Mouse (Mus musculus) G1E (cell line): ENCODE results near the gene Disc1. TPM values are rescaled to one million over a fixed set of nuclear protein-coding genes. Genes with fewer than 3 reads are reported as not detected.

ENCODE experiments used
- ATAC-seq: 2 replicates; pipeline ENCODE4 v1.8.0; 2016; ENCODE audit warnings: mild to moderate bottlenecking; ENCODE audit not compliant: insufficient number of reproducible peaks, poor library complexity, low FRiP score, severe bottlenecking; ENCODE audit errors: extremely low read depth
- DNase-seq: peaks from one replicate; pipeline ENCODE4 v3.0.0; 2012; ENCODE audit warnings: low spot score
- H3K27me3 ChIP-seq: 2 replicates; pipeline ENCODE4 v1.6.1; 2012; ENCODE audit warnings: mild to moderate bottlenecking, low read length, inconsistent platforms; ENCODE audit not compliant: insufficient read depth
- H3K36me3 ChIP-seq: replicated peaks from 2 replicates; pipeline ENCODE3; 2012; ENCODE audit warnings: mild to moderate bottlenecking, inconsistent platforms
- H3K4me1 ChIP-seq: 2 replicates; pipeline ENCODE4 v1.6.1; 2012; ENCODE audit warnings: low read depth, low read length, inconsistent platforms, mixed read lengths; ENCODE audit not compliant: insufficient read depth
- H3K4me3 ChIP-seq: 2 replicates; pipeline ENCODE4 v1.5.1; 2012; ENCODE audit warnings: low read depth, mild to moderate bottlenecking, inconsistent platforms, low read length, moderate library complexity, mixed read lengths
- H3K9me3 ChIP-seq: replicated peaks from 2 replicates; pipeline ENCODE4 v1.6.1; 2012; ENCODE audit warnings: inconsistent platforms
- CTCF ChIP-seq: IDR thresholded peaks from 2 replicates; pipeline ENCODE4 v1.5.1; 2012; ENCODE audit warnings: low read depth, low read length, inconsistent platforms, mixed read lengths
- GATA1 ChIP-seq: IDR thresholded peaks from 2 replicates; pipeline ENCODE4 v1.6.1; 2012; ENCODE audit warnings: borderline replicate concordance, low read length, inconsistent platforms, mixed read lengths
- GATA2 ChIP-seq: IDR thresholded peaks from 2 replicates; pipeline ENCODE4 v1.6.1; 2012; ENCODE audit warnings: low read depth, low read length, inconsistent platforms, borderline replicate concordance
- POLR2AphosphoS5 ChIP-seq: IDR thresholded peaks from 2 replicates; pipeline ENCODE4 v1.6.1; 2012; ENCODE audit warnings: low read depth, low read length, inconsistent platforms; ENCODE audit not compliant: insufficient replicate concordance
- TAL1 ChIP-seq: conservative IDR thresholded peaks from 2 replicates; pipeline ENCODE4 v1.6.1; 2012; ENCODE audit warnings: low read depth, low read length, inconsistent platforms, mixed read lengths
- polyA plus RNA-seq: library from polyadenylated mRNA; stranded (reverse); fragments of >175 nt; gene quantifications from 2 replicates; pipeline ENCODE4 v1.2.3, GENCODE M21; 2012
- total RNA-seq, 2 experiments: library from RNA; stranded (forward) in 1 of 2; stranded (reverse) in 1 of 2; fragments of 200-1000 nt in 1 of 2; fragments of >200 nt in 1 of 2; fragmentation: Nextera tagmentation in 1 of 2; gene quantifications; 2 replicates each; pipeline ENCODE4 v1.2.3; 2014 to 2017

Gene Disc1
- total and polyA plus RNA-seq, 3 experiments, result not detected

DNA sequence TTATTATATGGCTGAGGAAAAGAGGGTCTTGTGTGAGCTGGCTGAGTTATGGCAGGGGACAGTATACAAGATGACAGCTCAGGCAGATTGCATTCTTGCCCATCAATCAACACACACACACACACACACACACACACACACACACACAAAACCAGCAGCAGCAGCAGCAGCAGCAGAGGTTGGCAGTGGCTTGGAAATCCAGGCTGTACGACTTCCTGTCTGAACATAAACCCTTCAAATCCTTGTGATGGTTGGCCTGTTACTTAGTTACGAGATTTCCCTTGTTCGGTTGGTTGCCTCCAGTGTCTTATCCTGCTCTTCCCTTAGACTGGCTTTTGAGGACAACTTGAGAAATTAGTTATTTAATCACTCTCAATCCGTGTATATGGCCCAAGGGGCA is 188.9 kb downstream of the Disc1 start:
- Histone ChIP-seq H3K36me3 (no peaks in the 10 kb centered on the region), H3K4me1 (no peaks in the 10 kb centered on the region; the same call in 1 of the 2 replicates), H3K27me3 (no peaks in the 10 kb centered on the region), H3K4me3 (no peak overlapping the region), H3K9me3 (peaks cover 75% of the 10 kb centered on the region)
- DNase-seq (no peak), ATAC-seq (no peak)
- TF ChIP-seq CTCF (no peak), TAL1 (no peak), GATA1 (no peak), GATA2 (no peak), POLR2AphosphoS5 (no peak)

DNA sequence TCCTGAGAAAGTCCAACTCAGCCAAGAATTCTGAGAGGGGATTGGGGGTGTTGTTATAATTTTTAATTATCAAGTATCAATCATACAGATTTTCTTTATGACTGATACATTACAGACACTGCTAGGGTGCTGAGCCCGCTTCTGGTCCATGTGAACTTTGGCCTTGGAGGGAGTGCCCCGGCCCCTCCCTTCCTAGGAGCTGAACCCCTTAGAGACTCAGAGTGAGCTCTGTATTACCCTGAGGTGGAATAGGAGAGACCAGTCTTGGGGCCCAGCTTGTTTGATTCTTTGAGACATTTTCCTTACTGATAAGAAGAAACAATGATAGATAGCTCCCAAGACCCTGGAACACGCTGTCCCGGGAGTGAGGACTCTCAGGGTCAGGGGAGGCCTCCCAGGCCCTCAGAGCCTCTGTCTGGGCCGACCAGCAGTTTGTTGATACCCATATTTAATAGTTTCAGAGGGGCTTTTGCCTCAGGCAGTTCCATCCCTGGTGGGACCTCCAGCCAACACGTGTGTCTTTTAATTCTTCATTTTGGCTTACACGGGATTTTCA is 192.8 kb downstream of the Disc1 start:
- DNase-seq (no peak), ATAC-seq (no peak)
- TF ChIP-seq POLR2AphosphoS5 (no peak), GATA2 (no peak), GATA1 (no peak)
- H3K9me3 ChIP-seq, result peaks cover 69% of the 10 kb centered on the region
- H3K4me3 ChIP-seq, result no peak overlapping the region
- H3K4me1 ChIP-seq, result no peaks in the 10 kb centered on the region; the same call in 1 of the 2 replicates
- H3K36me3 ChIP-seq, result no peaks in the 10 kb centered on the region
- H3K27me3 ChIP-seq, result no peaks in the 10 kb centered on the region

DNA sequence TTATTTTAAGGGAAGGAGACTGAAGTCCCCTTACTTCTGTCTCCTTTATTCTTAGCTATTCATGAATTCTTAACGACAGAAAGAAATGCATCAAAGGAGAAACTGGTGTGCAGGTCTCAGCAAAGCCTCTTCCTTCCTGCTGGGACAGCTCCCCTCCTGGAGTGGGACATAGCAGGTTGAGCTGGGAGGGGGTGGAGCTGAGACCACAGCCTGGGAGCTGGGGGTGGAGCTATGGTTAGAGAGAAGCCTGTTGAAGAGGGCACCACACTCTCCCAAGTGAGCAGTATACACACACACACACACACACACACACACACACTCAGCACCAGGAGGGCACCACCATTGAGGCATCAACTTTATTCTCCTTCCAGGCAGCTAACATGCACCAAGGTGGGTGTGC is 193.4 kb downstream of the Disc1 start:
- DNase-seq, result no peak
- Histone ChIP-seq H3K27me3 (no peaks in the 10 kb centered on the region), H3K4me1 (no peaks in the 10 kb centered on the region; the same call in 1 of the 2 replicates), H3K4me3 (no peak overlapping the region), H3K9me3 (peaks cover 72% of the 10 kb centered on the region), H3K36me3 (no peaks in the 10 kb centered on the region)
- TF ChIP-seq GATA1 (no peak), TAL1 (no peak), CTCF (no peak), GATA2 (no peak), POLR2AphosphoS5 (no peak)
- ATAC-seq, result no peak

DNA sequence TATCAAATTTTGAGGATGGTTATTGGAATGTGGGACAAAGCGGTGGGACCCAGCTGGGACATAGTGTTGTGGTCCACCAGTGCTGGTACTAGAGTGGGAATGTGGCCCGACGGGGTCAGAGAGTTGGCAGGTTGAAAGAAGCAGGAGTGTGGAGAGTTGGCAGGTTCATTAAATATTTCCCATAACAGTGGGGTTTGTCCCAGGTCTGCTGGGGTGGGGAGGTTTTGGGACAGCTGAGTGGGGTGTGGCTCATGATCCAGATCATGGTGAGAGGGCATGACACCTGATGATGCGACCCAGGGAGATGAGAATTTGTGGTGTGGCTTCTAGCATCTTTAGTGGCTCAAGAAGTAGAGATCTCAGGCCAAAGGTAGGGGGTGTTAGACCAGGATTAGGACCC is 199.0 kb downstream of the Disc1 start:
- Histone ChIP-seq H3K9me3 (peaks cover 76% of the 10 kb centered on the region), H3K36me3 (no peaks in the 10 kb centered on the region), H3K4me1 (no peaks in the 10 kb centered on the region), H3K27me3 (no peaks in the 10 kb centered on the region), H3K4me3 (no peak overlapping the region)
- ATAC-seq, result no peak
- no peak for DNase-seq
- TF ChIP-seq CTCF (no peak), POLR2AphosphoS5 (no peak), GATA1 (no peak), GATA2 (no peak), TAL1 (no peak)

DNA sequence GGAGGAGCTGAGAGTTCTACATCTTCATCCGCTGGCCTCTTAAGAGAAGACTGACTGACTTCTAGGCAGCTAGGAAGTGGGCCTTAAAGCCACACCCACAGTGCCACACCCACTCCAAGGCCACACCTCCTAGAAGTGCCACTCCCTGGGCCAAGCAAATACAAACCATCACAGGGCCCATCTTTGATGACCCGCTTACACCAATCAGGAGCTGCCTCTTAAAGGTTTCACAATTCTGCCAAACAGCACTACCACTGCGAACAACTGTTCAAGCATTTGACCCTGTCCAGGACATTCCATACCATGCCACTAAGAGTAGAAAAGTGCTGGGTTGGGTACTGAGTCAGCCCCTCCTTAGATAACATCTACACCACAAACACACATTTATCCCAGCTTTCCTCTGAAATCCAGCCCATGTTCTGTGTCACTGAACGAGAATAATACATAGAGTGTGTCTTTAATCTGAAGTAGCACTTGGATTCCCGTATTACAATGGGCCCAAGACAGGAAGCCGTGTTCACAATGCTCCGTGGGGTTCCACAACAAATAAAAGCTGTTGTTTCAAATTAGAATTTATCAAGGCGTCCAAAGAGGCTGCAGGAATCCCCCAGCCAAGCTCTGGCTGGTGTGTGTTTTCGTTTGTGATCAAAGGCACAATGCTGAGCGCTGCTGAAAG is 199.6 kb downstream of the Disc1 start:
- ATAC-seq (no peak), DNase-seq (no peak)
- Histone ChIP-seq H3K36me3 (no peaks in the 10 kb centered on the region), H3K27me3 (no peaks in the 10 kb centered on the region), H3K4me1 (no peaks in the 10 kb centered on the region), H3K4me3 (no peak overlapping the region), H3K9me3 (peaks cover 77% of the 10 kb centered on the region)
- TF ChIP-seq CTCF (no peak), GATA1 (no peak)

DNA sequence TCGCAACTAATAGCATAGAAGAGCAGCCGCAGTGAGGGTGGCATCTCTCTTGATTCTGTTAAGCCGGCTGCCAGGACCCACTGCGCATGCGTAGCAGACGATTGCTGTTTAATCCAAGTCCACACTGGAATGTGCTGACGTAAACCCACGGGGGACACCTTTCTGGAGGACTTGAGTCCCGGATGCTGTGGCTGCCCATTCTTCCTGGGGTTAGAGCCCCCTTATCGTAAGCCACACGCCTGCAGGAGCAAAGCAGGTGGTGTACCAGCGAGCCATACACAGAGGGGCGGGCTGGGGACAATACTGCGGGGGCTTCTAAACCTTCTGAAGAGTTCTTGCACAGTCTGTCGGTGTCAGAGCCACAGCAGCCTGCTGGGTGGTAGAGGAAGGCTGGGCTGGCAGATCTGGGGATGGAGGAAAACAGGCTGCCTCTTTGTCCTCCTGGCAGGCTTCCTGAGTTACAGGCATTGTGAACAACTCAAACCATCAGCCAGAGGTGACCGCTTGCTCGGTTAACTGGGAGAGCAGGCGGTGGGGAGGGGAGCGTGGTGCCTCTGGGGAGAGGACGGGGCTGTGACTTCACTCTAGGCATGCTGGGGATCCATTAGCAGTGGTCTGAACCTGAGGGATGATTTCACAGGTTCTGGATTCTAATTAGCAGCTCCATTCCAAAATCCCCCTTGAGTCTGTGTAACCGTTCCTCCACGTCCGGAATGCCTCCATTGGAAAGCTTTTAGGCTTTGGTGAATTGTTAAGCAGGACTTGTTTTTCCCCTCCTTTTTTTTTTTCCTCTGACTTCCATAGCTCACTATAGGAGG is 200.4 kb downstream of the Disc1 start:
- no peak for ATAC-seq
- H3K4me1 ChIP-seq, result no peaks in the 10 kb centered on the region
- H3K4me3 ChIP-seq, result no peak overlapping the region
- H3K9me3 ChIP-seq, result peaks cover 78% of the 10 kb centered on the region
- H3K36me3 ChIP-seq, result no peaks in the 10 kb centered on the region
- no peaks in the 10 kb centered on the region for H3K27me3 ChIP-seq
- DNase-seq, result no peak
- TF ChIP-seq GATA1, result no peak
- TF ChIP-seq CTCF, result no peak
- TF ChIP-seq POLR2AphosphoS5, result no peak
- no peak for TF ChIP-seq TAL1
